Comparison of ENCODE assay signal across 16 mouse cellular contexts in genomic region chr2:28628053-28628452, GRCm38 (mm10). TPM values are rescaled to one million over a fixed set of nuclear protein-coding genes. Genes with fewer than 3 reads are reported as not detected.
DNase-seq lines count a peak whose midpoint lies in the region; ATAC-seq and TF ChIP-seq lines count a peak whose summit lies in the region.
"Had no signal": no experiment of that assay in that cellular context is flagged by ENCODE, and none has a peak within 500 bp of the region (broad histone marks: within the 10 kb centered on the region; RNA-seq: fewer than 3 reads in every experiment).

No protein-coding gene starts in this region.

- TF ChIP-seq CTCF in heart, adult 2 months (IDR thresholded peaks at IDR 0.05) = 0 out of 2 replicates have a peak, but pooled peaks have one; percentile 8
- peak; percentile 17; the same call in 1 of the 2 replicates for TF ChIP-seq CTCF in liver, embryonic 14.5 days (IDR thresholded peaks at IDR 0.05; ENCODE audit: low read depth)

- TF ChIP-seq EP300 in heart, adult 2 months (IDR thresholded peaks at IDR 0.05; ENCODE audit: insufficient read depth, low read depth, low read length) = no peak
- no peak for TF ChIP-seq EP300 in liver, embryonic 14.5 days (IDR thresholded peaks at IDR 0.05; ENCODE audit: low read depth)

- no peak for TF ChIP-seq POLR2A in heart, adult 2 months (IDR thresholded peaks at IDR 0.05; ENCODE audit: insufficient read depth, low read depth, low read length)

- H3K4me1 ChIP-seq in heart, adult 2 months (ENCODE audit: control insufficient read depth, insufficient read depth, low read length) = no peaks in the 10 kb centered on the region
- H3K4me1 ChIP-seq in liver, embryonic 14.5 days (replicated peaks; ENCODE audit: control insufficient read depth in 2 of 2, insufficient read depth in 2 of 2, low read length in 1 of 2) = peaks cover 0 to 4% of the 10 kb centered on the region in 2 experiments; a peak in 1 of 4 replicates
- peaks cover 9% of the 10 kb centered on the region for H3K4me1 ChIP-seq in liver, embryonic 12.5 days
- H3K4me1 ChIP-seq: heart, embryonic 12.5 days; hindbrain, embryonic 10.5 days had no signal

- no peak overlapping the region for H3K27ac ChIP-seq in heart, adult 2 months
- H3K27ac ChIP-seq in liver, embryonic 14.5 days = no peak overlapping the region
- H3K27ac ChIP-seq in liver, embryonic 12.5 days = no peak overlapping the region
- H3K27ac ChIP-seq: hindbrain, embryonic 10.5 days; limb, embryonic 10.5 days had no signal

- H3K9ac ChIP-seq in heart, adult 2 months (ENCODE audit: low read depth, low read length) = no peak overlapping the region
- no peak overlapping the region; the same call in 1 of the 2 replicates for H3K9ac ChIP-seq in liver, embryonic 14.5 days (replicated peaks)
- H3K9ac ChIP-seq in liver, embryonic 12.5 days = no peak overlapping the region
- H3K9ac ChIP-seq: heart, embryonic 12.5 days had no signal

- H3K4me3 ChIP-seq in heart, adult 2 months = no peak overlapping the region
- H3K4me3 ChIP-seq in liver, embryonic 14.5 days (ENCODE audit: insufficient read depth in 1 of 2, low read depth in 2 of 2, low read length in 2 of 2) = no peak overlapping the region
- no peak overlapping the region for H3K4me3 ChIP-seq in liver, embryonic 12.5 days
- H3K4me3 ChIP-seq: heart, embryonic 12.5 days; hindbrain, embryonic 10.5 days; limb, embryonic 10.5 days had no signal

- WGBS in heart, adult 2 months = 60% methylated on average over 2 of the region's 2 CpGs
- 46% methylated on average over 2 of the region's 2 CpGs for WGBS in liver, embryonic 14.5 days (ENCODE audit: insufficient replicate concordance)
- WGBS in liver, embryonic 12.5 days (ENCODE audit: insufficient replicate concordance) = 59% methylated on average over 2 of the region's 2 CpGs

- ATAC-seq in liver, embryonic 14.5 days (ENCODE audit: insufficient read depth) = no peak
- ATAC-seq in liver, embryonic 12.5 days = no peak
- ATAC-seq in CD4-positive, CD25-positive, alpha-beta regulatory T cell, adult 4 months = no peak

- peaks cover 2% of the 10 kb centered on the region; the same call in 1 of the 2 replicates for H3K27me3 ChIP-seq in heart, adult 2 months (ENCODE audit: control insufficient read depth, insufficient read depth, low read length)
- no peaks in the 10 kb centered on the region for H3K27me3 ChIP-seq in liver, embryonic 14.5 days (ENCODE audit: control insufficient read depth, insufficient read depth, low read length)
- peaks cover 7% of the 10 kb centered on the region; the same call in 1 of the 2 replicates for H3K27me3 ChIP-seq in liver, embryonic 12.5 days (replicated peaks)

- H3K4me2 ChIP-seq in liver, embryonic 14.5 days (ENCODE audit: low read depth) = no peak overlapping the region
- no peak overlapping the region for H3K4me2 ChIP-seq in liver, embryonic 12.5 days
- H3K4me2 ChIP-seq: heart, embryonic 12.5 days had no signal

- no peak for DNase-seq in heart, adult 2 months
- DNase-seq in heart, postnatal 36 days = no peak
- DNase-seq in liver, embryonic 14.5 days (ENCODE audit: low read depth in 3 of 3, low spot score in 3 of 3) = no peak
- peak; percentile 40 for DNase-seq in 3T3-L1 (ENCODE audit: low read depth, low spot score)
- peak; percentile 32 for DNase-seq in brain, adult 2 months (ENCODE audit: low read depth, low spot score)
- DNase-seq in layer of hippocampus, postnatal 10 days (ENCODE audit: low spot score in 2 of 2) = no peak
- DNase-seq: cerebellum, adult 18-20 months; gastrocnemius, postnatal 25 days; layer of hippocampus, adult 9-11 months; spleen, adult 18-20 months had no signal

- intact Hi-C loops in heart, adult 2 months (cut with DNase I) = no loop called here
- intact Hi-C loops in heart, postnatal 36 days (cut with DNase I) = no loop called here

- no peaks in the 10 kb centered on the region for H3K9me3 ChIP-seq in liver, embryonic 14.5 days (ENCODE audit: control insufficient read depth, low read length)
- H3K9me3 ChIP-seq in liver, embryonic 12.5 days (replicated peaks) = no peaks in the 10 kb centered on the region
- H3K9me3 ChIP-seq: hindbrain, embryonic 10.5 days; limb, embryonic 10.5 days had no signal

- H3K36me3 ChIP-seq in heart, adult 2 months (ENCODE audit: control insufficient read depth, insufficient read depth, low read length) = no peaks in the 10 kb centered on the region
- H3K36me3 ChIP-seq in liver, embryonic 14.5 days (replicated peaks; ENCODE audit: control insufficient read depth, insufficient read depth, low read depth) = no peaks in the 10 kb centered on the region
- H3K36me3 ChIP-seq in liver, embryonic 12.5 days = no peaks in the 10 kb centered on the region
- H3K36me3 ChIP-seq: heart, embryonic 12.5 days; hindbrain, embryonic 10.5 days; limb, embryonic 10.5 days had no signal

- H3K79me2 ChIP-seq in heart, adult 2 months (replicated peaks; ENCODE audit: control insufficient read depth, insufficient read depth, low read length) = no peaks in the 10 kb centered on the region

RNA-seq across cellular contexts. Expression of gene Gfi1b, which starts 6.3 kb away (rescaled TPM):
- not detected for total RNA-seq in heart, adult 2 months (2021)
- polyA plus RNA-seq in heart, adult 2 months (2012; rRNA removed) = 0.12 TPM in 2 replicates
- not detected for total RNA-seq in heart, postnatal 36 days (2021)
- polyA plus RNA-seq in liver, embryonic 14.5 days (2012; rRNA removed) = 72.5 and 86.9 TPM in 2 replicates
- polyA plus RNA-seq in liver, embryonic 14.5 days (2014; fragmentation: Nextera tagmentation; extraction: Ambion mirVana) = 89.2 and 107 TPM in 2 replicates
- 117 and 121 TPM in 2 replicates for polyA plus RNA-seq in liver, embryonic 12.5 days (2016; fragmentation: Nextera tagmentation; extraction: Ambion mirVana)
- total RNA-seq in layer of hippocampus, postnatal 10 days (2021) = not detected
- not detected for polyA plus RNA-seq in CD4-positive, CD25-positive, alpha-beta regulatory T cell, adult 4 months (2017; shearing (Covaris generic))
- total RNA-seq: gastrocnemius, postnatal 25 days had no signal
- polyA plus RNA-seq: C2C12 had no signal

RNA-seq across cellular contexts. Expression of gene Tsc1, which starts 13.0 kb away (rescaled TPM):
- total RNA-seq in heart, adult 2 months (2021) = 10 to 100 TPM; 24.9 to 29.3 TPM
- polyA plus RNA-seq in heart, adult 2 months (2012; rRNA removed) = 11.5 and 22.7 TPM in 2 replicates
- 10 to 100 TPM; 26.2 to 26.3 TPM for total RNA-seq in heart, postnatal 36 days (2021)
- 4.5 and 5.4 TPM in 2 replicates for polyA plus RNA-seq in liver, embryonic 14.5 days (2012; rRNA removed)
- polyA plus RNA-seq in liver, embryonic 14.5 days (2014; fragmentation: Nextera tagmentation; extraction: Ambion mirVana) = 5.3 and 7.5 TPM in 2 replicates
- polyA plus RNA-seq in liver, embryonic 12.5 days (2016; fragmentation: Nextera tagmentation; extraction: Ambion mirVana) = 12.5 and 13.6 TPM in 2 replicates
- total RNA-seq in layer of hippocampus, postnatal 10 days (2021) = 10 to 100 TPM; 43.8 to 44.8 TPM
- polyA plus RNA-seq in CD4-positive, CD25-positive, alpha-beta regulatory T cell, adult 4 months (2017; shearing (Covaris generic)) = 10 to 100 TPM; 15.9 to 33.3 TPM

RNA-seq across cellular contexts. Expression of gene Gtf3c5, which starts 44.5 kb away (rescaled TPM):
- total RNA-seq in heart, adult 2 months (2021) = 10 to 100 TPM; 11.0 to 12.2 TPM
- 14.3 and 21.9 TPM in 2 replicates for polyA plus RNA-seq in heart, adult 2 months (2012; rRNA removed)
- 10 to 100 TPM in 1 of 2 experiments, 1 to 10 TPM in 1; 9.6 to 11.5 TPM for total RNA-seq in heart, postnatal 36 days (2021)
- polyA plus RNA-seq in liver, embryonic 14.5 days (2012; rRNA removed) = 10.0 and 11.6 TPM in 2 replicates
- 7.6 and 9.0 TPM in 2 replicates for polyA plus RNA-seq in liver, embryonic 14.5 days (2014; fragmentation: Nextera tagmentation; extraction: Ambion mirVana)
- 24.9 and 26.3 TPM in 2 replicates for polyA plus RNA-seq in liver, embryonic 12.5 days (2016; fragmentation: Nextera tagmentation; extraction: Ambion mirVana)
- total RNA-seq in layer of hippocampus, postnatal 10 days (2021) = 10 to 100 TPM; 19.2 to 19.5 TPM
- 10 to 100 TPM; 18.5 to 27.0 TPM for polyA plus RNA-seq in CD4-positive, CD25-positive, alpha-beta regulatory T cell, adult 4 months (2017; shearing (Covaris generic))

Comparison
In these comparisons a context has a peak if more than half of its experiments do, and no peak if none do; other contexts are left out.
1. DNase-seq: peak in 3T3-L1 (single experiment) and brain, adult 2 months (single experiment); none in heart, adult 2 months (0 of 2), heart, postnatal 36 days (0 of 2), liver, embryonic 14.5 days (0 of 3) and layer of hippocampus, postnatal 10 days (0 of 2).
2. RNA of gene Gfi1b, which starts 6.3 kb away (polyA plus RNA-seq): 117 to 121 TPM in liver, embryonic 12.5 days and 72.5 to 107 TPM in liver, embryonic 14.5 days; 0.12 TPM in heart, adult 2 months and not detected in CD4-positive, CD25-positive, alpha-beta regulatory T cell, adult 4 months; every median in the first group is over 10 times any median in the second.